ENCODE assay signal across 9 mouse cellular contexts in genomic region chr2:158595103-158595502, GRCm38 (mm10). TPM values are rescaled to one million over a fixed set of nuclear protein-coding genes. Genes with fewer than 3 reads are reported as not detected.
A peak's percentile ranks its signal among the peaks of the same experiment; 100 is the strongest.
DNase-seq lines count a peak whose midpoint lies in the region; ATAC-seq and TF ChIP-seq lines count a peak whose summit lies in the region.
"Had no signal": no experiment of that assay in that cellular context is flagged by ENCODE, and none has a peak within 500 bp of the region (broad histone marks: within the 10 kb centered on the region; RNA-seq: fewer than 3 reads in every experiment).

No protein-coding gene starts in this region.

- DNase-seq in adrenal gland, postnatal 14 days, result peak; percentile 47
- DNase-seq in adrenal gland, adult 8-10 months, result no peak
- DNase-seq in ES-E14 (ENCODE audit: low read depth, low spot score), result peak; percentile 64
- DNase-seq in embryo, embryonic 11 days, result peak; percentile 88
- DNase-seq in hindbrain, postnatal 0 days (ENCODE audit: low spot score), result peak; percentile 89
- no peak for DNase-seq in spleen, postnatal 14 days (ENCODE audit: low spot score in 2 of 2)
- DNase-seq in urinary bladder, postnatal 25 days (ENCODE audit: low spot score), result no peak

- in situ Hi-C loops in ES-E14 (cut with MboI; ENCODE audit: low sequenced_read_pairs in 2 of 2, unreplicated experiment in 2 of 2), result no loop called here

- no peak overlapping the region for H3K9ac ChIP-seq in ES-E14 (ENCODE audit: insufficient read depth, low read depth, low read length, poor library complexity, severe bottlenecking)
- H3K9ac ChIP-seq in hindbrain, postnatal 0 days (replicated peaks; ENCODE audit: low read length), result 0 out of 2 replicates have a peak overlapping the region, but pooled peaks have one; percentile 1
- no peak overlapping the region for H3K9ac ChIP-seq in midbrain, embryonic 12.5 days (replicated peaks)

- no peaks in the 10 kb centered on the region for H3K9me3 ChIP-seq in ES-E14 (ENCODE audit: control insufficient read depth, insufficient read depth, low read depth, low read length)
- H3K9me3 ChIP-seq in hindbrain, postnatal 0 days (ENCODE audit: low read length), result no peaks in the 10 kb centered on the region
- H3K9me3 ChIP-seq in midbrain, embryonic 12.5 days, result no peaks in the 10 kb centered on the region

- no peak overlapping the region for H3K4me3 ChIP-seq in ES-E14 (ENCODE audit: insufficient read depth in 1 of 2, low read depth in 1 of 2, low read length in 2 of 2, poor library complexity in 1 of 2, severe bottlenecking in 1 of 2)
- peak overlapping the region; percentile 6 for H3K4me3 ChIP-seq in hindbrain, postnatal 0 days (ENCODE audit: low read length)
- no peak overlapping the region for H3K4me3 ChIP-seq in midbrain, embryonic 12.5 days
- H3K4me3 ChIP-seq: left cerebral cortex, adult 2 months had no signal

- peak; percentile 86 for ATAC-seq in hindbrain, postnatal 0 days
- peak; percentile 73 for ATAC-seq in midbrain, embryonic 12.5 days (ENCODE audit: low FRiP score, low read depth)

- peaks cover 2% of the 10 kb centered on the region for H3K27me3 ChIP-seq in hindbrain, postnatal 0 days (ENCODE audit: insufficient read depth, low read length)
- H3K27me3 ChIP-seq in midbrain, embryonic 12.5 days, result peaks cover 15% of the 10 kb centered on the region

- WGBS in hindbrain, postnatal 0 days, result under 1% methylated on average over 12 of the region's 12 CpGs
- 0% methylated on average over 12 of the region's 12 CpGs for WGBS in midbrain, embryonic 12.5 days

- no peak overlapping the region for H3K27ac ChIP-seq in ES-E14 (ENCODE audit: insufficient read depth, low read depth, low read length, poor library complexity, severe bottlenecking)
- peak overlapping the region; percentile 23; the same call in 1 of the 2 replicates for H3K27ac ChIP-seq in hindbrain, postnatal 0 days
- H3K27ac ChIP-seq in midbrain, embryonic 12.5 days (replicated peaks), result peak overlapping the region; percentile 62
- H3K27ac ChIP-seq: left cerebral cortex, adult 2 months had no signal

- TF ChIP-seq CTCF in hindbrain, postnatal 0 days (IDR thresholded peaks at IDR 0.05; ENCODE audit: low read depth), result no peak

- H3K4me2 ChIP-seq in hindbrain, postnatal 0 days (ENCODE audit: low read depth, low read length), result peak overlapping the region; percentile 41
- H3K4me2 ChIP-seq in midbrain, embryonic 12.5 days (replicated peaks), result peak overlapping the region; percentile 21

- no peaks in the 10 kb centered on the region for H3K36me3 ChIP-seq in ES-E14 (ENCODE audit: control insufficient read depth, insufficient read depth, low read length, poor library complexity, severe bottlenecking)
- H3K36me3 ChIP-seq in hindbrain, postnatal 0 days (ENCODE audit: insufficient read depth, low read length), result no peaks in the 10 kb centered on the region
- H3K36me3 ChIP-seq in midbrain, embryonic 12.5 days, result no peaks in the 10 kb centered on the region

- peaks cover 0 to 2% of the 10 kb centered on the region in 2 experiments; a peak in 2 of 4 replicates for H3K4me1 ChIP-seq in ES-E14 (ENCODE audit: control insufficient read depth in 2 of 2, insufficient read depth in 2 of 2, low read length in 2 of 2, poor library complexity in 1 of 2)
- peaks cover 11% of the 10 kb centered on the region; the same call in 1 of the 2 replicates for H3K4me1 ChIP-seq in hindbrain, postnatal 0 days (ENCODE audit: insufficient read depth, low read length)
- H3K4me1 ChIP-seq in midbrain, embryonic 12.5 days, result peaks cover 26% of the 10 kb centered on the region

TF ChIP-seq in ES-E14, 5 proteins besides CTCF, POLR2A, EP300 and RAD21:
- no peak for TF ChIP-seq HCFC1 (IDR thresholded peaks at IDR 0.05; ENCODE audit: borderline replicate concordance, insufficient read depth, low read length)
- no peak for TF ChIP-seq MAFK (IDR thresholded peaks at IDR 0.05; ENCODE audit: insufficient read depth, low read depth, low read length)
- TF ChIP-seq ZC3H11A (IDR thresholded peaks at IDR 0.05; ENCODE audit: borderline replicate concordance, low read depth, low read length), result no peak
- TF ChIP-seq CHD2 (IDR thresholded peaks at IDR 0.05; ENCODE audit: low read depth, low read length), result no peak
- no peak for TF ChIP-seq ZNF384 (IDR thresholded peaks at IDR 0.05; ENCODE audit: low read depth, low read length)

RNA-seq across cellular contexts. Expression of gene Slc32a1, which starts 15.5 kb away (rescaled TPM):
- total RNA-seq in adrenal gland, postnatal 14 days (2021), result 0.26 TPM in 1 of 2 replicates, not detected in the other
- under 1 TPM in 2 of 4 experiments, not detected in 2; 0.11 to 0.17 TPM for total RNA-seq in adrenal gland, adult 8-10 months (2022)
- 0.53 and 0.71 TPM in 2 replicates for total RNA-seq in ES-E14 (2012; rRNA removed)
- 70.4 and 79.8 TPM in 2 replicates for total RNA-seq in hindbrain, postnatal 0 days (2014; rRNA removed)
- 16.5 and 16.7 TPM in 2 replicates for polyA plus RNA-seq in hindbrain, postnatal 0 days (2015; fragmentation: Nextera tagmentation; extraction: Ambion mirVana)
- 3.2 and 4.2 TPM in 2 replicates for polyA plus RNA-seq in midbrain, embryonic 12.5 days (2016; fragmentation: Nextera tagmentation; extraction: Ambion mirVana)

RNA-seq across cellular contexts. Expression of gene Actr5, which starts 29.6 kb away (rescaled TPM):
- total RNA-seq in adrenal gland, postnatal 14 days (2021), result 9.9 and 10.8 TPM in 2 replicates
- 10 to 100 TPM; 13.2 to 19.7 (median 14.6) TPM for total RNA-seq in adrenal gland, adult 8-10 months (2022)
- 11.5 and 19.3 TPM in 2 replicates for total RNA-seq in ES-E14 (2012; rRNA removed)
- total RNA-seq in hindbrain, postnatal 0 days (2014; rRNA removed), result 18.0 and 25.4 TPM in 2 replicates
- polyA plus RNA-seq in hindbrain, postnatal 0 days (2015; fragmentation: Nextera tagmentation; extraction: Ambion mirVana), result 8.0 and 8.6 TPM in 2 replicates
- 21.7 and 23.7 TPM in 2 replicates for polyA plus RNA-seq in midbrain, embryonic 12.5 days (2016; fragmentation: Nextera tagmentation; extraction: Ambion mirVana)

Comparison
In these comparisons a context has a peak if more than half of its experiments do, and no peak if none do; other contexts are left out.
1. DNase-seq: peak in adrenal gland, postnatal 14 days (single experiment), ES-E14 (single experiment), embryo, embryonic 11 days (single experiment) and hindbrain, postnatal 0 days (single experiment); none in adrenal gland, adult 8-10 months (single experiment), spleen, postnatal 14 days (0 of 2) and urinary bladder, postnatal 25 days (single experiment).
2. RNA of gene Slc32a1, which starts 15.5 kb away (total RNA-seq): 70.4 to 79.8 TPM in hindbrain, postnatal 0 days; 0.53 to 0.71 TPM in ES-E14, 0.11 to 0.17 TPM in adrenal gland, adult 8-10 months and 0.26 TPM in adrenal gland, postnatal 14 days; every median in the first group is over 10 times any median in the second.